Comparison of ENCODE assay signal across 25 mouse cellular contexts in the genomic region with DNA sequence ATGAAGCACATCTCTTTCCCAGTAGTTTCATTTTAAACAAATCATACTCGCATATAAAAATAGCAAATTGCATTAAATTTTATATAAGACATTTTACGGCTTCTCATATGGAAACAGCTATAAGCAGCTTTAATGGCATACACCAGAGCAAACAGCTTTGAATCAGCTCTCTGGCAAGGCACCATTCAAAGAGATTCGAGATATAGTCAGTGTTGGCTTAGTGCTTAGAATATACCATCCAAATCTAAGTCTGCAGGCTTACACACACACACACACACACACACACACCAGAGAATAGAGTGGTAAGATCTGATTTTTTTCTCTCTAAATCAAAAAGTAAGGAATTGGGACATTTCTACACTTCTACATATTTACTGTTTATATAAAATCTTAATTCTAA.
"Had no signal": no experiment of that assay in that cellular context is flagged by ENCODE, and none has a peak within 500 bp of the region (broad histone marks: within the 10 kb centered on the region; RNA-seq: fewer than 3 reads in every experiment).

No protein-coding gene starts in this region.

- H3K27ac ChIP-seq: limb, embryonic 10.5 days; limb, embryonic 13.5 days; liver, embryonic 12.5 days; liver, embryonic 15.5 days; lung, embryonic 15.5 days; midbrain, embryonic 10.5 days; midbrain, embryonic 13.5 days; neural tube, embryonic 12.5 days; neural tube, embryonic 15.5 days; stomach, postnatal 0 days had no signal

- H3K27me3 ChIP-seq: limb, embryonic 13.5 days; liver, embryonic 12.5 days; liver, embryonic 15.5 days; lung, embryonic 15.5 days; megakaryocyte, embryonic 14.5 days; midbrain, embryonic 13.5 days; neural tube, embryonic 12.5 days; neural tube, embryonic 15.5 days had no signal

- H3K9ac ChIP-seq: limb, embryonic 13.5 days; liver, embryonic 12.5 days; liver, embryonic 15.5 days; lung, embryonic 15.5 days; midbrain, embryonic 13.5 days; neural tube, embryonic 12.5 days; neural tube, embryonic 15.5 days had no signal

- DNase-seq: kidney, adult 9 months; kidney, postnatal 14 days; kidney, postnatal 4 days; layer of hippocampus, adult 9-11 months; liver; lung, adult 18-20 months; lung, postnatal 10 days; lung, postnatal 36 days; right cerebral cortex, adult 18-20 months; right cerebral cortex, postnatal 14 days; right cerebral cortex, postnatal 4 days; thymus, adult 2 months; thymus, postnatal 14 days; thymus, postnatal 4 days had no signal

- H3K4me3 ChIP-seq: limb, embryonic 10.5 days; limb, embryonic 13.5 days; liver, embryonic 12.5 days; liver, embryonic 15.5 days; lung, embryonic 15.5 days; megakaryocyte, embryonic 14.5 days; midbrain, embryonic 10.5 days; midbrain, embryonic 13.5 days; neural tube, embryonic 12.5 days; neural tube, embryonic 15.5 days had no signal

- H3K9me3 ChIP-seq: limb, embryonic 10.5 days; limb, embryonic 13.5 days; liver, embryonic 12.5 days; liver, embryonic 15.5 days; lung, embryonic 15.5 days; midbrain, embryonic 10.5 days; midbrain, embryonic 13.5 days; neural tube, embryonic 12.5 days; neural tube, embryonic 15.5 days had no signal

- ATAC-seq: liver, embryonic 12.5 days; midbrain, embryonic 13.5 days had no signal

- H3K36me3 ChIP-seq: limb, embryonic 10.5 days; limb, embryonic 13.5 days; liver, embryonic 12.5 days; liver, embryonic 15.5 days; lung, embryonic 15.5 days; midbrain, embryonic 13.5 days; neural tube, embryonic 12.5 days; neural tube, embryonic 15.5 days had no signal

- H3K4me2 ChIP-seq: limb, embryonic 13.5 days; liver, embryonic 12.5 days; liver, embryonic 15.5 days; lung, embryonic 15.5 days; midbrain, embryonic 13.5 days; neural tube, embryonic 12.5 days; neural tube, embryonic 15.5 days had no signal

- H3K4me1 ChIP-seq: limb, embryonic 13.5 days; liver, embryonic 12.5 days; liver, embryonic 15.5 days; megakaryocyte, embryonic 14.5 days; midbrain, embryonic 10.5 days; neural tube, embryonic 12.5 days had no signal
